Mouse (Mus musculus): ENCODE results near the gene Rps11.

The Rps11 gene

GRCm38 (mm10) chr7:45083300-45083890, 40.8 kb downstream of the Rps11 start:
- DNase-seq (ENCODE audit: low read depth), result no peak

- no peak for DNase-seq (ENCODE audit: low read depth)
Measured at GRCm38 (mm10) chr7:45082401-45083299, 41.6 kb downstream of the Rps11 start.

DNA sequence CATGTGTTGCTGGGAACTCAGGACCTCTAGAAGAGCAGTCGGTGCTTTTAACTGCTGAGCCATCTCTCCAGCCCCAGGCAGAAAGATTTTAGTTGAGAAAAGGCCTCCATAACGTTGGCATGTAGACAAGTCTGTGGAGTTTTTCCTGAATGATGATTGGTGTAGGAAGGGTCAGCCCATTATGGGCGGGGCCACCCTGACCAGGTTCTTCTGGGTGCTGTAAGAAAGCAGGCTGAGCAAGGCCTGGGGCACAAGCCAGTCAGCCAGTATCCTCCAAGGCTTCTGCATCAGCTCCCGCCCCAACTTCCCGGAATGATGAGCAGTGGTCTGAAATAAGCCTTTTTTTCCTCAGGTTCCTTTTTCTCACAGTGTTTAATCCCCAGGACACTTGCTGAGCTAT, 43.2 kb downstream of the Rps11 start:
- DNase-seq (ENCODE audit: low read depth), result no peak

GRCm38 (mm10) chr7:45079856-45080255, 44.4 kb downstream of the Rps11 start:
- peak; percentile 89 for DNase-seq (ENCODE audit: low read depth)

- peak; percentile 62 for DNase-seq (ENCODE audit: low read depth)
Measured at GRCm38 (mm10) chr7:45078513-45078912, 45.7 kb downstream of the Rps11 start.

DNA sequence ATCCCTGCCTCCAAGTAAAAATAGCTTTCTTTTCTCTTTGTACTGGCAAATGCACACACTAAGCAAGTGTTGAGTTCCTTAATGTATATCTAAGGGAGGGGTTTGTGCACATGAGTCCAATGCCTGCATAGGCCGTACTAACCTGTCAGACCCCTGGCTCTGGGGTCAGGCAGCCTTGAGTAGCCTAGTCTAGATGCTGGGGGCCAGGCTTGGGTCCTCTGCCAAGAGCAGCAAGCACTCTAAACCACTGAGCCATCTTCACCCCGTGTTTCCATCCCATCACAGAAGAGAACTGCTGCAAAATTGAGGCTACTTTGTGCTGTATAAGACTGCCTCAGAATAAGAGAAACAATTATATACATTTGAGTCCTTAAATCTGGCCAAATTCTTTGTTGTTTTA, 46.4 kb downstream of the Rps11 start:
- DNase-seq (ENCODE audit: low read depth), result no peak

DNA sequence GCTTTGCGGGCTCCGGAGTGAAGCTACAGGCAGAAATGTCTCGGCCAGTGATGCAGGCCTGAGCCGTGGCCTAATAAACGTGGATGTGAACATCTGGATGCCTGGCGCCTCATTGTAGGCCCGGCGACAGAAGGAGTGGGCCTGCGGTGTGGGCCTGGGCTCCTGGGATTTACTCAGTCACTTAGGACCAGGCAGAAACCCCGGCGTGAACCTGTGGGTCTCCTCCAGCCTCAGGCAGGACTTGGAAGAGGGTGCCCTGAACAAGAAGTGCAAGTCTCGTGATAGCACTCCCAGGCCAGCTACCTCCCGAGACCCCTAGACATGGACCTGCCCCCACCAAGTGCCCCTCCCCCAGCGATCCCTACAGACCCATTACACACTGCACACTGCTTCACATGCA, 46.9 kb downstream of the Rps11 start:
- no peak for DNase-seq (ENCODE audit: low read depth)

- no peak for DNase-seq (ENCODE audit: low read depth)
Measured at GRCm38 (mm10) chr7:45076501-45076900, 47.7 kb downstream of the Rps11 start.

- no peak for DNase-seq (ENCODE audit: low read depth)
Measured at GRCm38 (mm10) chr7:45075405-45075804, 48.8 kb downstream of the Rps11 start.

DNA sequence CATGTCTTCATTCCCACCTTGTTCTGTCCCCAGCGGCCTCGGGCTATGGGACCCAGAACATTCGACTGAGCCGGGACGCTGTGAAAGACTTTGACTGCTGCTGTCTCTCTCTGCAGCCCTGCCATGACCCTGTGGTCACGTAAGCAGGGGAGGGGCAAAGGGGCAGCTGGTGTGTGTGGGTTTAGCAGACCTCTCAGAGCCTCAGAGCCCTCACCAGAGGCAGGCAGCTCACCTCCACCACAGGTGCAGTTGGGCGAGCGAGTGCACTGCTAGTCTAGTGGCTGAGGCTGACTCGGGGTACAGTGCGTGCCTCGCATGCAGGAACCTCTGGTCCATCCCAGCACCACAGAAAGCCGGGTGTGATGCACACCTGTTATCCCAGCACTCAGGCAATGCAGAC, 50.3 kb downstream of the Rps11 start:
- no peak for DNase-seq (ENCODE audit: low read depth)

GRCm38 (mm10) chr7:45073171-45073707, 51.0 kb downstream of the Rps11 start:
- DNase-seq (ENCODE audit: low read depth), result no peak
